Mouse (Mus musculus): ENCODE data around the gene Fgf14. TPM values are rescaled to one million over a fixed set of nuclear protein-coding genes. Genes with fewer than 3 reads are reported as not detected.

Gene Fgf14
- total and polyA plus RNA-seq, 2 experiments from 2014 or later = 35.2 to 49.1 TPM

DNA sequence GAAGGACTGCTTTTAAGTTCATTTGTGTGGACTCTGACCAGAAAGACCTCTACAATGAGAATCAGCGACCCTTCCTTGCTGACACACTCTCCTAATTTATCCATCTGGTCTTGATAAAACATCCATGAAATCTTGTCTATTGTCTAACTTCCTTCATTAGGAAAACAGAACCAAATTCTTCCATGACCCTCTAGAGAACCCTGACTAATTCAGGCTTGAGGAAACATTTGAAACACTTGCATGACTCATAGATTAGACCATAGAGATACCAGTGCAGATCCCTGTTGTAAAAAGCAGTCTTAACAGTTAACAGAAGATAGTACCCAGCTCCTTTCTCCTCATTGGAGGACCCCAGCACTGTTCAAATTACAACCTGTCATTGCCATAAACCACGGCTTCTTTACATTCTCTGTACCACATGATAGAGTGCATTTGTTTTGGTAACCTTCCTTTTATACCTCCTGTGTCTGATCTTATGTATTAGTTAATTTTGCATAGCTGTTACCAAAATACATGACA, 412.3 kb downstream of the Fgf14 start:
- TF ChIP-seq CTCF (IDR thresholded peaks at IDR 0.05) = no peak

DNA sequence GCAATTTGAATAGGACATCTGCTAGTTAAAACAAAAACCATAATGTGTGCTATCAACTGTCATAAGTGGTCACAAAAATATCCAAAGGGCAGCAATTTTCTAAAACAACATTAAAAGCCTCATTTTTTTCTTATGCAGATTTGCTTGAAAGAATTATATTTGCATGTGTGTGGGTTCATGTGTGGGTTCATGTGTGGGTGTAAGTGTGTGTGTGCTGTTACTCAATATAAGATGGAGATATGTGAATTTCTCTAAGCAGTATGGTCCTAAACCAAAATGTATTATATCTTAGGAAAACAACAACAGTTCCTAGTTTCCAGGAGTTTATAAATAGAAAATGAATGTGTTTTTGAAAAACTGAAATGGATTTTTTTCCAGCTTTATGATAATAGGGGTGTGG, 413.7 kb downstream of the Fgf14 start:
- Histone ChIP-seq H3K4me2 (ENCODE audit: low read depth, low read length, poor library complexity, severe bottlenecking) (no peak overlapping the region), H3K9me3 (ENCODE audit: low read length) (no peaks in the 10 kb centered on the region), H3K4me3 (ENCODE audit: low read depth, low read length) (no peak overlapping the region), H3K36me3 (ENCODE audit: insufficient read depth, low read length) (no peaks in the 10 kb centered on the region), H3K4me1 (ENCODE audit: insufficient read depth, low read length) (no peaks in the 10 kb centered on the region), H3K9ac (replicated peaks; ENCODE audit: low read length, poor library complexity, severe bottlenecking) (no peak overlapping the region), H3K27ac (ENCODE audit: low read depth, low read length) (no peak overlapping the region), H3K27me3 (ENCODE audit: insufficient read depth, low read length) (no peaks in the 10 kb centered on the region)
- no peak for TF ChIP-seq CTCF (IDR thresholded peaks at IDR 0.05)
- ATAC-seq (ENCODE audit: low FRiP score) = no peak
- no peak for DNase-seq (ENCODE audit: low spot score)

More for the DNA sequence above, 412.3 kb downstream of the Fgf14 start:
- Histone ChIP-seq H3K9me3 (ENCODE audit: low read length) (no peaks in the 10 kb centered on the region), H3K4me1 (ENCODE audit: insufficient read depth, low read length) (no peaks in the 10 kb centered on the region), H3K9ac (replicated peaks; ENCODE audit: low read length, poor library complexity, severe bottlenecking) (no peak overlapping the region), H3K27me3 (ENCODE audit: insufficient read depth, low read length) (no peaks in the 10 kb centered on the region), H3K36me3 (ENCODE audit: insufficient read depth, low read length) (no peaks in the 10 kb centered on the region), H3K4me2 (ENCODE audit: low read depth, low read length, poor library complexity, severe bottlenecking) (no peak overlapping the region), H3K4me3 (ENCODE audit: low read depth, low read length) (no peak overlapping the region), H3K27ac (ENCODE audit: low read depth, low read length) (no peak overlapping the region)
- ATAC-seq (ENCODE audit: low FRiP score) = no peak
- 66% methylated on average over 2 of the region's 2 CpGs for WGBS
- no peak for DNase-seq (ENCODE audit: low spot score)

DNA sequence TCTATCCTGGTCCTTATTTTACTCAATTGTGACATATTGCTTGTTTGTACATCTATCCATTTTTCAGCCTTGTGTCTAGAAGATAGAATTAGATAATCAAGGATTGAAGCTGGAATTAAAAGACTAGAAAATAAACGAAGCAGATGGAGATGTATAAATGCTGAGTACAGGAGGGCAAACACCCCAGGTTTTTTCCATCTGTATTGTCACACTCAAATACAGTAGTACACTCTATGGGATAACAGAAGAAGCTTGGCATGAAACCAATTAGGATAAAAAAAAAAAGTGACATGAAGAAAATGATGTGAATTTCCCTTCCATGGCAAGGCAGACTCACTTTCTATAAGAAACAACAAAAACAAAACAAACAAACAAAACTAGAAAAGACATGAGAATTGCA, 429.4 kb downstream of the Fgf14 start:
- H3K9ac ChIP-seq (replicated peaks; ENCODE audit: low read length, poor library complexity, severe bottlenecking) = no peak overlapping the region
- TF ChIP-seq CTCF (IDR thresholded peaks at IDR 0.05) = no peak
- H3K27me3 ChIP-seq (ENCODE audit: insufficient read depth, low read length) = no peaks in the 10 kb centered on the region
- no peak for ATAC-seq (ENCODE audit: low FRiP score)
- H3K36me3 ChIP-seq (ENCODE audit: insufficient read depth, low read length) = no peaks in the 10 kb centered on the region
- WGBS = 67% methylated on average over 1 of the region's 1 CpGs
- no peak overlapping the region for H3K27ac ChIP-seq (ENCODE audit: low read depth, low read length)
- H3K4me3 ChIP-seq (ENCODE audit: low read depth, low read length) = no peak overlapping the region
- no peak for DNase-seq (ENCODE audit: low spot score)
- H3K4me1 ChIP-seq (ENCODE audit: insufficient read depth, low read length) = no peaks in the 10 kb centered on the region
- no peak overlapping the region for H3K4me2 ChIP-seq (ENCODE audit: low read depth, low read length, poor library complexity, severe bottlenecking)
- no peaks in the 10 kb centered on the region for H3K9me3 ChIP-seq (ENCODE audit: low read length)

DNA sequence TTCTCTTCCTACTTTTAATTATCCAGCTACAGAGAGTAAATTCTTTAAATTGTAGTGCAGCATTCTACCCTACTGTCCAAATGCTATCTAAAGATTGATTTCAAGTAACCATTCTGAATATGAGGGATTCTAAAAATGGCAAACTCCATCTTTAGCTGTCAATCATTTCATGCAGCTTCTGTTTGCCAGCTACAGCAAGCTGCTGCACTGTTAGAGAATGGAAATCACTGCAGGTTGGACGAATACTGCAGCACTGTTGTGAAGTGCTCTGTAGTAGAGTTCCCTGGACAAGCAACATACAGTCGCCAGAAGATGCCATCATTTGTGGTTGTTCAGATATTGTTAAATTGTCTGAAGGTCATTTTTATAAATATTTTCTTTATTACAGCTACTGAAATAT, 453.5 kb downstream of the Fgf14 start:
- ATAC-seq (ENCODE audit: low FRiP score) (no peak), DNase-seq (ENCODE audit: low spot score) (peak; percentile 10)
- H3K4me3 ChIP-seq (ENCODE audit: low read depth, low read length) = no peak overlapping the region
- no peak for TF ChIP-seq CTCF (IDR thresholded peaks at IDR 0.05)
- no peaks in the 10 kb centered on the region for H3K27me3 ChIP-seq (ENCODE audit: insufficient read depth, low read length)
- no peak overlapping the region for H3K27ac ChIP-seq (ENCODE audit: low read depth, low read length)
- no peaks in the 10 kb centered on the region for H3K9me3 ChIP-seq (ENCODE audit: low read length)
- no peak overlapping the region for H3K4me2 ChIP-seq (ENCODE audit: low read depth, low read length, poor library complexity, severe bottlenecking)
- WGBS = 62% methylated on average over 2 of the region's 2 CpGs
- H3K4me1 ChIP-seq (ENCODE audit: insufficient read depth, low read length) = no peaks in the 10 kb centered on the region
- no peaks in the 10 kb centered on the region for H3K36me3 ChIP-seq (ENCODE audit: insufficient read depth, low read length)
- no peak overlapping the region for H3K9ac ChIP-seq (replicated peaks; ENCODE audit: low read length, poor library complexity, severe bottlenecking)

DNA sequence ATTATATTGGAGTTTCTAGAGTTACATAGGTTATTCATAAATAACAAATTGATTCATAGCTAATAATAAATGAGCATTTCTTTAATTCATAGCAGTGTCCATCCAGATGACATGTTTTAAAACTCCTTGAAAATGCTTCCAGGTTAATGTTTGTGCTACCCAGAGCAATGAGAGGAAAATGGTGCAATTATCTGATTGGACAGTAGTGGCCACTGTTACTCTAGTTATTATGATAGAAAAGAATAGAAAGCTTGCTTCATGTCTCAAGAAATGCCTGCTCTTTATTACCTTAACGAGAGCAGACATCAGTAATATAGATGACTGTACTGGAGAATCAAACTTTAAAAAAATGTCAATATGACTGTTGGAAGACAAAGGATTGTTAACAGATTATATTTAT, 454.5 kb downstream of the Fgf14 start:
- peak; percentile 75 for TF ChIP-seq CTCF (IDR thresholded peaks at IDR 0.05)
- DNase-seq (ENCODE audit: low spot score) (peak; percentile 76), ATAC-seq (ENCODE audit: low FRiP score) (no peak; the same call in 1 of the 2 replicates)
- H3K27me3 ChIP-seq (ENCODE audit: insufficient read depth, low read length) = no peaks in the 10 kb centered on the region
- no peak overlapping the region for H3K27ac ChIP-seq (ENCODE audit: low read depth, low read length)
- 26% methylated on average over 1 of the region's 1 CpGs for WGBS
- no peak overlapping the region for H3K9ac ChIP-seq (replicated peaks; ENCODE audit: low read length, poor library complexity, severe bottlenecking)
- H3K36me3 ChIP-seq (ENCODE audit: insufficient read depth, low read length) = no peaks in the 10 kb centered on the region
- no peak overlapping the region for H3K4me2 ChIP-seq (ENCODE audit: low read depth, low read length, poor library complexity, severe bottlenecking)
- no peak overlapping the region for H3K4me3 ChIP-seq (ENCODE audit: low read depth, low read length)
- no peaks in the 10 kb centered on the region for H3K9me3 ChIP-seq (ENCODE audit: low read length)
- no peaks in the 10 kb centered on the region for H3K4me1 ChIP-seq (ENCODE audit: insufficient read depth, low read length)

DNA sequence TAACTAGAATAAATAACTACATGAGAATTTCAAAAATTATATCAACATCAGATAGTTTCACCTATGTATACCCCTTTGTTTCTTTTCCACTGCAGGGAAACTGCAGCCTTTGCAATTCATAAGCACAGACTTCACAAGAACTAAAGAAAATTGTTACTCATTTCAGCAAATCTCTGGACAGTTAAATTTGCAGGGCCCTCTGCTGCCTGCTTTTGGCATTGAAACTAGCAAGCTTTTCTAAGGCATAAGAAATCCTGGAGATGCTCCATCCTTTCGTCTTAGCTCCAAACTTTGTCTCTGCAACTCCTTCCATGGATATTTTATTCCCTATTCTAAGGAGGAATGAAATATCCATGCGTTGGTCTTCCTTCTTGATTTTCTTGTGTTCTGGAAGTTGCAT, 455.9 kb downstream of the Fgf14 start:
- WGBS = 63% methylated on average over 2 of the region's 2 CpGs
- no peaks in the 10 kb centered on the region for H3K27me3 ChIP-seq (ENCODE audit: insufficient read depth, low read length)
- no peaks in the 10 kb centered on the region for H3K9me3 ChIP-seq (ENCODE audit: low read length)
- no peaks in the 10 kb centered on the region for H3K36me3 ChIP-seq (ENCODE audit: insufficient read depth, low read length)
- ATAC-seq (ENCODE audit: low FRiP score) (no peak), DNase-seq (ENCODE audit: low spot score) (peak; percentile 47)
- H3K4me2 ChIP-seq (ENCODE audit: low read depth, low read length, poor library complexity, severe bottlenecking) = no peak overlapping the region
- no peaks in the 10 kb centered on the region for H3K4me1 ChIP-seq (ENCODE audit: insufficient read depth, low read length)
- H3K4me3 ChIP-seq (ENCODE audit: low read depth, low read length) = no peak overlapping the region
- H3K27ac ChIP-seq (ENCODE audit: low read depth, low read length) = no peak overlapping the region
- H3K9ac ChIP-seq (replicated peaks; ENCODE audit: low read length, poor library complexity, severe bottlenecking) = no peak overlapping the region
- peak; percentile 63 for TF ChIP-seq CTCF (IDR thresholded peaks at IDR 0.05)

Measured in midbrain, postnatal 0 days (tissue).